Mouse (Mus musculus): Measurements from ENCODE around the gene 2210016F16Rik.
"Not testable (repeated sequence)": the region's sequence is repeated elsewhere in the genome, so short reads cannot be mapped to it uniquely, and the experiment has no call there.

2210016F16Rik gene

DNA sequence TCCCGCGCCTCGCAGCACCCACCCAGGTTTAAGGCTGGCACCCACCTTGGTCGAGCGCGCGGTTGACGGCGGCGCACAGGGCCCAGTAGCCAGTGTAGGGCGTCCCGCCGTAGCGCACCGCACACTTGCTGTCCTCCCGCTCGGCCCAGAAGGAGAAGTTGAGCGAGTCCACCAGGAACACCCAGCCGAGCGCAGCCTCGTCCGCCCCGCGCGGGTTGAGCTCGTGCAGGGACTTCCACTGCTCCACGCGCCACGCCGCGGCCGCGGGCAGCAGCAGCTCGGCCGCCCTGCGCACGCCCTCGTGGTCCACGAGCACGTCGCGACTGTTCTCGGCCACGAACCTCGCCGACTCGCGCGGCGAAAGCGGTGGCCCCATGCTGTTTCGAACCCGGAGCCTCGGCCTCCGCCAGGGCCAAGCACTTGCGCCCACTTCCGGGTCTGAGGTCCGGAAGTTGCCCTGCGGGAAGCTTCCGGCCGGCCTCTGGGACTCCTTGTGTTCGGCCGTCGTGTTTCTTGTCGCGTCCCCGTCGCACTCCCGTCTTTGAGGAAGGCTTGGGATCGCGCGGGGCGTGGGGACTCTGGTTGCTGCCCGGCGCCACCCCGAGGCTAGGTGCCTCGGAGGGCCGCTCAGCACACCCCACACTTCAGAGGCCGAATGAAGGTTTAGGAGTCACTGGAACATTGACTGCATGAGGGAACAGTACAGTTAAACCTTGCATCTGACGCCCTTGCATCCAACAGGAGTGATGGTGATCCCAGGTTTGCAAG, at the start of gene 2210016F16Rik:
Gene 2210016F16Rik, minus strand, starts transcription at position 447 of the 768 bp plus-strand sequence.
- DNase-seq: peak; percentile 80

DNA sequence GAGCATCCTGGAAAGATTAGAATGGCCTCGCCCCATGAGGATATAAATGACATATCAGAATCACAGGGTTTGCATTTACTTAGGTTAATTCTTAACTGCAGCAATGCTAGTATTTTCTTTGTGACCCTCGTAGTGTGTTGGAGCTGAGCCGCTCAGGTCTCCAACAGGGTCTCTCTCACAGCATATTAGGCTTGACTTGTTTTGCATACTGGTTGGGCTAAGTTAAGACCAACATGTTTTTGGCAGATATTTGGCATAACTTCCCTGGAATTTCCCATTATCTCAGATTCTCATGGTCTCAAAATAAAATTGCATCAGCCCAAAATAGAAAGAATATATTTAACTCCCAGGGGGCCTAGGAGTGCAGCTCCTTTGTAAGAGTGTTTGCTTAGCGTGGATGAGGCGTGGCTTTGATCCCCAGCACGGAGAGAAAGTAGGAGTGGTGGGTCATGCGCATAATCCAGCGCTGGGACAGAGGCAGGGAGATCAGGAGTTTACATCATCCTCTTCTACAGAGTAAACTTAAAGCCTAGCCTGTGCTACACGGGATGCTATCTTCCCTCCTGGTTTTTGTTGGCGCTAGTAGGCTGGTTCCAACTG, 38.1 kb upstream of the 2210016F16Rik start:
- no peak for DNase-seq

DNA sequence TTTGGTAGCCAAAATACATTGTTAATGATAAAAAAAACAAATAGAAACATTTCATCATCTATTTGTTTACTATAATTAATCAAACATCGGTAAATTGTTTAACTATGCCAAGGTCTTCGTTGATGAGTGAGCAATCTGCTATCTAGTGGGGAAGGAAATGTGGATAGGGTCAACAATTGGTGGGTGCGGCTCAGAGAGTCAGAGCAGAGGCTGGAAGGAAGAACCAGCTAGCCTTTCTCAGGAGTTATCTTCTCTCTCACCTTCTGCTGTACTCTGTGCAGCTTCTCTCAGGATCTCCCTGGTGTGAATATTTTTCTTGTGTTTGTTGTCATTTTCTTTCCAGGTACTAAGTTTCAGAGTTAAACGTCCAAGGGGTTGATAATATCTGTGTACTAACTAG, 37.2 kb upstream of the 2210016F16Rik start:
- DNase-seq: no peak

DNA sequence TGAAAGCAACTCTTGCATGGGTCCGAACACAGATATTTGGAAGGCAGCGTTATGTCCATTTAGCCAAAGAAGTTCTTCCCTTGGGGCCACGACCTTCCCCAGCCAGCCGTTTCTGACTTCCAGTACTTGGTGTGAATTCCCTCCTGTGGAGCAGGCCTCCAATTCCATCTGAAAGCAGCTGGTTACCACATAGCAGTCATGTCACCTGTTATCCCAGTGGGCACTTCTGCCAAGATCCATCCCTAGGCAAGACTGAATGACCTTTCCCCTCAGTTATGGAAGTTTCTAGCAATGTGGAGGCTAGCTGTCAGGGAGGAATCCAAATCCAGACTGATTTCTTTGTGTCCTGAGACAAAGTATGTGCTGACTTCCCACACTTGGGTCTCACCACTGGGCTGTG, 36.0 kb upstream of the 2210016F16Rik start:
- DNase-seq: no peak

DNA sequence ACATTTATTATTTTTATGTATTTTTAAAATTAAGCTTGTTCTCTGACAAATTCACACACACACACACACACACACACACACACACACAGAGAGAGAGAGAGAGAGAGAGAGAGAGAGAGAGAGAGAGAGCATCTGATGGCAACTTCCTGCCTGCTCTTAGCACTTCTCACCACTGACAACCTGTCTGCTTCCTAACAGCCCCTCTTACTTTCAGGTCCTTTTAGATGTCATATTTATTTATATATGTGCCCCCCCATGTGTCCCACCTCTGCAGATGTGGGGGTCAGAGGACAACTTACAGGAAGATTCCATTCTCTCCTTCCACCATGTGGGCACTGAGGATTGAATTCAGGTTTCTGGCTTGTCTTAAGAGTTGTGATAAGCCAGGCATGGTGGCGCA, 34.2 kb upstream of the 2210016F16Rik start:
- DNase-seq: no peak

- DNase-seq: no peak
Measured at GRCm38 (mm10) chr13:58418656-58419055, 33.6 kb upstream of the 2210016F16Rik start.

- no peak for DNase-seq
Measured at GRCm38 (mm10) chr13:58415838-58416237, 30.8 kb upstream of the 2210016F16Rik start.

GRCm38 (mm10) chr13:58415374-58415773, 30.3 kb upstream of the 2210016F16Rik start:
- DNase-seq: peak; percentile 56

DNA sequence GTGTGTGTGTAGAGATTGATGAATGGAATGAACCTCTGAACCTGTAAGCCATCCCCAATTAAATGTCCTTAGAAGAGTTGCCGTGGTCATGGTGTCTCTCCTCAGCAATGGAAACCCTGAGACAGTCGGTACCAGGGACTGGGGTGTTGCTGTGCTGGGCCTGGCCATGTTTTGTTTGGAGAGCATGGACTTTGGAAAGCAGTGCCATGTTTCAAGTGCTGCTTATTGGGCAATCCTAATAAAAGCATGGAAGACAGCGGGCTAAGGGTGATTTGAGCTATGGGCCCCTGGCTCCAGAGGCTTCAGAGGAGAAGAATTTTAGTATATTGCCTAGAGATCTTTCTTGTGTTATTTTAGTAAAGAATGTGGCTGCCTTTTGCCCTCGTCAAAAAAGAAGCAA, 26.0 kb upstream of the 2210016F16Rik start:
- no peak for DNase-seq

DNA sequence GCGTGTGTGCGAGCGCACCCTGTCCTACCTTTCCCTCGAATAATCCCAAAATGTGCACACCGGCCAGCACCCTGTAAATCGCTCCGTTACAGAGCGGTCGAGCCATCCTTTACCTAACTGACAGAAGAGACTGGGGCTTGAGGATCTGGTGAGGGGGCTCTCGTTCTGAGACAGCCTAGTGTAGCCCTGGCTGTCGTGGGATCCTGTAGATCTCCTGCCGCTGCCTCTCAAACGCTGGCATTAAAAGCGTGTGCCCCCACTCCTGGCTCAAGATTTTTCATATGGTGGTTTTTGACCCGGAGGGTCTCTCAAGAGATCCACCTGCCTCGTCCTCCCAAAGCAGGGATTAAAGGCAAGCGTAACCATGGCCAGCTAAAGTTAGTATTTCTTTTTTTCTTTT, 18.2 kb upstream of the 2210016F16Rik start, which contains the start of gene Hnrnpk:
Gene Hnrnpk, minus strand, starts transcription at position 101 of the 400 bp plus-strand sequence.
- not testable (repeated sequence) for DNase-seq

DNA sequence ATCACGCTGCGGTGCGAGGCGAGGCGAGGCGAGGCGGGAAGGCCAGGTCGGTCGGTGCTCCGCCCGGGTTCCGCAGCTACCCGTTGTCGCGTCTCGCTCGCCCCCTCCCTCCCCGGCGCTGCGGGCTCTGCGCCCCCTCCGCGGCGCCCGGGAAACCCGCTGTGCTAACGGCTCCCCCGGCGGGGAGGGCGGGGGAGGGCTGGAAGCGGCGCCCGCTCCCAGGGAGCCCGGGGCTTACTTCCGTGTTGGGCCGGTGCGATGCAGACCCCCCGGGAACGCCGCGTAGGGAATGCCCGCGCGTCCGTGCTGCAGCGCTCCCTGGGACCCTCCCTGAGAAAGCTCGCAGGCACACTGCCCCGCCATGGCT, 17.7 kb upstream of the 2210016F16Rik start:
- DNase-seq: no peak

GRCm38 (mm10) chr13:58402003-58402743, 17.1 kb upstream of the 2210016F16Rik start, which contains the start of gene Rmi1:
Gene Rmi1, plus strand, starts transcription at chr13:58402248.
- peak; percentile 98 for DNase-seq

DNA sequence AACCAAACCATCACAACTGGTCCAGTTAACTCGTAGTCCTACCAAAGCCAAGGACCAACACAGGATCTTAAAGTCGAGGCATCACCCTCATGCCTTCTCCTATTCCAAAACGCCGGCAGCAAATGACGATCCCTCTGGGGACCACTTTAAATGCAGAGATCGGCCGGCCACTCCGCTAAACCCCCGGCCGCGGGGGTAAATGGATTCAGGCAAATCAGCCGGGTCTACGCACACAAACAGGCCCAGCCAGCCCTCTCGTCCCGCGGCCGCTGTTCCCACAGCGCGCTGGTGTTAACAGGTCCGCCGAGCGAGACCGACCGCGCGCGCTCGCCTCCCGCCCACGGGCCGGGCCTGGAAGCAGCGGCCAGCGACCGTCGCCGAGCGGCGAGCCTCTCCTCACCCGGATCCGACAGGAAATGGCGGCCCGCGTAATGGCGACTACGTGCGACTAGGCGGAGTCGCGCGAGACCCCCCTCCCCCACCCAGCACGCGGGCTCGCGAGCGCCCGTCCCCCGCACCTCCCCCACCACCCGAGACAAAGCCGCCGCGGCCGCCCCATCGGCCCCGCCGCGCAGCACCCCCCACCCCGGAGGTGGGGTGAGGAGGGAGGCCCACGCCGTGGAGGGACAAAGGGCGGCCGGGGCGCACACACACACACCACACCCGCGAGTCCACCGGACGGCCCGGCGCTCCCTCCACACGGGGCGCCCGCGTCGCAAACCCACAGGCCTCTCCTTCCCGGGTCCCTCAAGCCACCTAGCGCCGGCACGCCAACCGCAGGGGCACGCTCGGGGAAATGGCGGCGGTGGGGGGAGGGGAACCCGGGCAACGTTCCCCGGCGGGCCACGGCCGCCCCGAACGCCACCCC, 16.3 kb upstream of the 2210016F16Rik start:
- peak; percentile 92 for DNase-seq

GRCm38 (mm10) chr13:58400576-58400975, 15.6 kb upstream of the 2210016F16Rik start:
- DNase-seq: no peak

GRCm38 (mm10) chr13:58397651-58398050, 12.6 kb upstream of the 2210016F16Rik start:
- no peak for DNase-seq

- DNase-seq: not testable (repeated sequence)
Measured at GRCm38 (mm10) chr13:58394392-58394791, 9.4 kb upstream of the 2210016F16Rik start.

DNA sequence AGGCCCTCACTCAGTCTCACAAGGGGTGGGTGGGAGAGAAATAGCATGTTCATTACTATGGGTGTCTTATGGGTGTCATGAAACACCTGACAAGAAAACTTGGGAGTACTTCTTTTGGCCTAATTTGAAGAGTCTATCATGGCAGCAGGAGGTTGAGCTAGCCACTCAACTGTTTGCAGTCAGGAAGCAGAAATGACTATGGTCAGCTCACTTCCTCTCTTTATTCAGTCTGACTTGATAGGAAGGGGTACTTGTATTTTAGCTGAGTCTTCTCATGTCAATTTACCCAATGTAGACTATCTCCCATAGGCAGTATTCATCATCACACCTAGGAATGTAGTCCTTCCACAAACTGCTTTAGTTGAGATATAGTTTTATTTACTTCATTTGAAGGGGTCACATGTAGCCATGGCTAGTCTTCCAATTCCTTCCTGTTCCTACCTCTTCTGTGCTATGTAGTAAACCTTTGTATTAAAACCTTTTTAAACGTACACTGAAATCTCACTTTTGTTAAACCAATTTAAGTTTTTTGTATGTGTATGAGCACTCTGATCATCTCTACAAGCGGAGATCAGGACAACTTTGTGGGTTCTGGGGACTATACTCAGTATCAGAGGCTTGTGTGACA, 4.4 kb upstream of the 2210016F16Rik start:
- no peak for DNase-seq

DNA sequence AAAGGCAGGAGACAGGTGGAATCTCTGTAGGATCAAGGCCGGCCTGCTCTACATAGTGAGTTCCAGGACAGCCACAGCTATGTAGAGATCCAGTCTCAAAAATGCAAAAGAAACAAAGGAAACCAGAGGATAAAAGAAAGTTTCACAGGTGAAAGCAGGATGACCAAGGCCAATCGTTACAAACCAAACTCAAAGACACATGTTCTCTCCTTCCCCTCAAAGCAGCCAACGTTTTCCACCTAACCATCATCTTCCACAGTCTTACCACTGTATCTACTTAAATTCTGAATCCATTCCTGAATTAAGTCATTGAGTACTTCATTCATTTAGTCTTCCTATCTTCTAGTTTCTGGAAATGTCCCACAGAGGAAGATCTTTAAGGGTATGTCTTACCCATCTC, 3.4 kb upstream of the 2210016F16Rik start:
- DNase-seq: no peak

- DNase-seq: peak; percentile 87
Measured at GRCm38 (mm10) chr13:58387948-58388347, 2.9 kb upstream of the 2210016F16Rik start.

GRCm38 (mm10) chr13:58385547-58385920, 509 bp upstream of the 2210016F16Rik start:
- no peak for DNase-seq

GRCm38 (mm10) chr13:58384371-58384770, 654 bp downstream of the 2210016F16Rik start:
- no peak for DNase-seq

GRCm38 (mm10) chr13:58373153-58373470, 11.9 kb downstream of the 2210016F16Rik start:
- DNase-seq: no peak
